Mouse (Mus musculus) CH12.LX (cell line): ENCODE data around the gene H2-Aa. TPM values are rescaled to one million over a fixed set of nuclear protein-coding genes. Genes with fewer than 3 reads are reported as not detected.

Experiments
- DNase-seq: peaks from one replicate; pipeline ENCODE4 v3.0.0-alpha.2; 2013; ENCODE audit errors: extremely low read depth
- H3K27ac ChIP-seq: 2 replicates; pipeline ENCODE4 v1.5.1; 2012; ENCODE audit warnings: low read depth, mild to moderate bottlenecking, control low read depth, moderate library complexity; ENCODE audit not compliant: insufficient read depth
- H3K27me3 ChIP-seq: replicated peaks from 2 replicates; pipeline ENCODE3; 2012; ENCODE audit warnings: inconsistent platforms
- H3K36me3 ChIP-seq, 2 experiments: replicated peaks in 1 of 2; 2 replicates each; pipeline versions ENCODE3 to v1.6.1; 2012; ENCODE audit warnings: inconsistent platforms in 1 of 2, low read length in 1 of 2, mild to moderate bottlenecking in 1 of 2, mixed read lengths in 1 of 2, moderate library complexity in 1 of 2; ENCODE audit not compliant: control insufficient read depth in 1 of 2, insufficient read depth in 1 of 2
- H3K4me1 ChIP-seq, 2 experiments: 2 replicates each; pipeline ENCODE4 v1.6.1; 2012; ENCODE audit warnings: inconsistent platforms in 1 of 2, moderate library complexity in 1 of 2; ENCODE audit not compliant: insufficient read depth in 2 of 2, control insufficient read depth in 1 of 2
- H3K4me2 ChIP-seq: 2 replicates; pipeline ENCODE4 v1.6.1; 2012; ENCODE audit warnings: low read depth, mild to moderate bottlenecking, control low read depth; ENCODE audit not compliant: poor library complexity, insufficient read depth, severe bottlenecking
- H3K4me3 ChIP-seq, 3 experiments: fragments of 150-350 bp in 1 of 3; sonication (generic) in 1 of 3; replicated peaks in 1 of 3; 2 replicates each; pipeline versions ENCODE3 to v1.5.1; 2011 to 2012; ENCODE audit warnings: low read depth in 2 of 3, low read length in 2 of 3, mild to moderate bottlenecking in 2 of 3, moderate library complexity in 2 of 3, control low read depth in 1 of 3, improper control_type of control experiment in 1 of 3, inconsistent platforms in 1 of 3, mixed read lengths in 1 of 3; ENCODE audit not compliant: poor library complexity in 1 of 3
- H3K79me2 ChIP-seq: replicated peaks from 2 replicates; pipeline ENCODE4 v1.6.1; 2012; ENCODE audit warnings: mild to moderate bottlenecking, moderate library complexity; ENCODE audit not compliant: control insufficient read depth, poor library complexity, insufficient read depth, severe bottlenecking; ENCODE audit errors: extremely low read depth
- H3K9ac ChIP-seq: 2 replicates; pipeline ENCODE4 v1.6.1; 2012; ENCODE audit warnings: low read depth, mild to moderate bottlenecking, control low read depth, moderate library complexity; ENCODE audit not compliant: insufficient read depth
- H3K9me3 ChIP-seq: replicated peaks from 2 replicates; pipeline ENCODE3; 2012; ENCODE audit warnings: low read length, inconsistent platforms, mixed read lengths
- BHLHE40 ChIP-seq: IDR thresholded peaks from 2 replicates; pipeline ENCODE4 v1.6.1; 2011; ENCODE audit warnings: mild to moderate bottlenecking, low read depth, low read length, improper control_type of control experiment
- CHD1 ChIP-seq: IDR thresholded peaks from 2 replicates; pipeline ENCODE4 v1.6.1; 2012; ENCODE audit warnings: low read depth, low read length, improper control_type of control experiment, inconsistent platforms
- CHD2 ChIP-seq: IDR thresholded peaks from 2 replicates; pipeline ENCODE4 v1.6.1; 2011; ENCODE audit warnings: low read length, improper control_type of control experiment
- CTCF ChIP-seq, 2 experiments: IDR thresholded peaks in 1 of 2; conservative IDR thresholded peaks in 1 of 2; 2 replicates each; pipeline ENCODE4 v1.5.1; 2011 to 2012; ENCODE audit warnings: low read depth in 2 of 2, low read length in 2 of 2, improper control_type of control experiment in 1 of 2, inconsistent platforms in 1 of 2, mild to moderate bottlenecking in 1 of 2, moderate library complexity in 1 of 2
- E2F4 ChIP-seq: IDR thresholded peaks from 2 replicates; pipeline ENCODE4 v1.6.1; 2011; ENCODE audit warnings: low read depth, low read length, improper control_type of control experiment; ENCODE audit not compliant: insufficient replicate concordance
- ELF1 ChIP-seq: IDR thresholded peaks from 2 replicates; pipeline ENCODE4 v1.6.1; 2014; ENCODE audit warnings: low read depth, mild to moderate bottlenecking, inconsistent platforms, low read length, improper control_type of control experiment
- EP300 ChIP-seq: IDR thresholded peaks from 2 replicates; pipeline ENCODE4 v1.6.1; 2011; ENCODE audit warnings: low read length, improper control_type of control experiment
- ETS1 ChIP-seq: conservative IDR thresholded peaks from 2 replicates; pipeline ENCODE4 v1.6.1; 2012; ENCODE audit warnings: low read depth, mild to moderate bottlenecking, inconsistent platforms, low read length, improper control_type of control experiment, moderate library complexity
- GABPA ChIP-seq: IDR thresholded peaks from 2 replicates; pipeline ENCODE4 v1.6.1; 2012; ENCODE audit warnings: low read depth, low read length, improper control_type of control experiment, inconsistent platforms; ENCODE audit not compliant: insufficient replicate concordance
- HCFC1 ChIP-seq: IDR thresholded peaks from 2 replicates; pipeline ENCODE4 v1.6.1; 2012; ENCODE audit warnings: low read depth, mild to moderate bottlenecking, inconsistent platforms, low read length, improper control_type of control experiment
- IRF4 ChIP-seq: IDR thresholded peaks from 2 replicates; pipeline ENCODE4 v1.6.1; 2014; ENCODE audit warnings: low read depth, mild to moderate bottlenecking, inconsistent platforms, low read length, improper control_type of control experiment
- JUN ChIP-seq: IDR thresholded peaks from 2 replicates; pipeline ENCODE4 v1.6.1; 2011; ENCODE audit warnings: low read depth, mild to moderate bottlenecking, low read length, improper control_type of control experiment, moderate library complexity; ENCODE audit not compliant: insufficient read depth
- JUND ChIP-seq: conservative IDR thresholded peaks from 2 replicates; pipeline ENCODE4 v1.6.1; 2011; ENCODE audit warnings: low read depth, low read length, improper control_type of control experiment
- KAT2A ChIP-seq: IDR thresholded peaks from 2 replicates; pipeline ENCODE4 v1.6.1; 2012; ENCODE audit warnings: low read length, improper control_type of control experiment, inconsistent platforms; ENCODE audit not compliant: insufficient replicate concordance
- MAFK ChIP-seq: IDR thresholded peaks from 2 replicates; pipeline ENCODE4 v1.6.1; 2011; ENCODE audit warnings: low read length, improper control_type of control experiment; ENCODE audit not compliant: insufficient replicate concordance
- MAX ChIP-seq: IDR thresholded peaks from 2 replicates; pipeline ENCODE4 v1.6.1; 2011; ENCODE audit warnings: low read length, improper control_type of control experiment
- MAZ ChIP-seq: IDR thresholded peaks from 2 replicates; pipeline ENCODE4 v1.6.1; 2012; ENCODE audit warnings: low read depth, mild to moderate bottlenecking, inconsistent platforms, low read length, improper control_type of control experiment, moderate library complexity
- MEF2A ChIP-seq: IDR thresholded peaks from 2 replicates; pipeline ENCODE4 v1.6.1; 2014; ENCODE audit warnings: low read depth, mild to moderate bottlenecking, inconsistent platforms, low read length, improper control_type of control experiment, borderline replicate concordance
- MXI1 ChIP-seq: IDR thresholded peaks from 2 replicates; pipeline ENCODE4 v1.6.1; 2011; ENCODE audit warnings: mild to moderate bottlenecking, low read depth, low read length, improper control_type of control experiment
- MYC ChIP-seq: IDR thresholded peaks from 2 replicates; pipeline ENCODE4 v1.6.1; 2011; ENCODE audit warnings: low read depth, mild to moderate bottlenecking, improper control_type of control experiment, low read length
- NELFE ChIP-seq: IDR thresholded peaks from 2 replicates; pipeline ENCODE4 v1.6.1; 2011; ENCODE audit warnings: low read depth, low read length, improper control_type of control experiment
- NRF1 ChIP-seq: IDR thresholded peaks from 2 replicates; pipeline ENCODE4 v1.6.1; 2014; ENCODE audit warnings: low read depth, mild to moderate bottlenecking, inconsistent platforms, low read length, improper control_type of control experiment, moderate library complexity
- PAX5 ChIP-seq: IDR thresholded peaks from 2 replicates; pipeline ENCODE4 v1.6.1; 2012; ENCODE audit warnings: low read length, inconsistent platforms, mixed read lengths
- POLR2A ChIP-seq: IDR thresholded peaks from 2 replicates; pipeline ENCODE4 v1.6.1; 2011; ENCODE audit warnings: low read depth, mild to moderate bottlenecking, improper control_type of control experiment, low read length
- POLR2AphosphoS2 ChIP-seq: IDR thresholded peaks from 2 replicates; pipeline ENCODE4 v1.6.1; 2011; ENCODE audit warnings: low read depth, low read length, improper control_type of control experiment
- RAD21 ChIP-seq: IDR thresholded peaks from 2 replicates; pipeline ENCODE4 v1.6.1; 2011; ENCODE audit warnings: low read depth, mild to moderate bottlenecking, low read length, improper control_type of control experiment, moderate library complexity
- RCOR1 ChIP-seq: conservative IDR thresholded peaks from 2 replicates; pipeline ENCODE4 v1.6.1; 2012; ENCODE audit warnings: low read depth, mild to moderate bottlenecking, inconsistent platforms, low read length, improper control_type of control experiment
- SIN3A ChIP-seq: IDR thresholded peaks from 2 replicates; pipeline ENCODE4 v1.6.1; 2012; ENCODE audit warnings: low read length, improper control_type of control experiment, inconsistent platforms
- SMC3 ChIP-seq: IDR thresholded peaks from 2 replicates; pipeline ENCODE4 v1.6.1; 2011; ENCODE audit warnings: low read depth, low read length, improper control_type of control experiment
- TBP ChIP-seq: conservative IDR thresholded peaks from 2 replicates; pipeline ENCODE4 v1.6.1; 2011; ENCODE audit warnings: low read depth, low read length, improper control_type of control experiment
- TCF12 ChIP-seq: IDR thresholded peaks from 2 replicates; pipeline ENCODE4 v1.6.1; 2014; ENCODE audit warnings: low read depth, mild to moderate bottlenecking, inconsistent platforms, low read length, improper control_type of control experiment
- UBTF ChIP-seq: IDR thresholded peaks from 2 replicates; pipeline ENCODE4 v1.6.1; 2012; ENCODE audit warnings: low read depth, mild to moderate bottlenecking, inconsistent platforms, low read length, improper control_type of control experiment, moderate library complexity
- USF1 ChIP-seq: IDR thresholded peaks from 2 replicates; pipeline ENCODE4 v1.6.1; 2014; ENCODE audit warnings: low read depth, mild to moderate bottlenecking, inconsistent platforms, low read length, improper control_type of control experiment
- USF2 ChIP-seq: conservative IDR thresholded peaks from 2 replicates; pipeline ENCODE4 v1.6.1; 2011; ENCODE audit warnings: low read depth, low read length, improper control_type of control experiment
- ZC3H11A ChIP-seq: IDR thresholded peaks from 2 replicates; pipeline ENCODE4 v1.6.1; 2012; ENCODE audit warnings: low read depth, mild to moderate bottlenecking, inconsistent platforms, low read length, improper control_type of control experiment
- ZKSCAN1 ChIP-seq: IDR thresholded peaks from 2 replicates; pipeline ENCODE4 v1.6.1; 2012; ENCODE audit warnings: low read depth, inconsistent platforms, low read length, improper control_type of control experiment, borderline replicate concordance
- ZMIZ1 ChIP-seq: IDR thresholded peaks from 2 replicates; pipeline ENCODE4 v1.6.1; 2012; ENCODE audit warnings: low read depth, mild to moderate bottlenecking, inconsistent platforms, low read length, improper control_type of control experiment
- ZNF384 ChIP-seq: IDR thresholded peaks from 2 replicates; pipeline ENCODE4 v1.6.1; 2012; ENCODE audit warnings: low read depth, low read length, improper control_type of control experiment, inconsistent platforms
- dilution Hi-C: fragments of 300-500 bp; cut with MboI; formaldehyde crosslinking; loops from 2 replicates; pipeline ENCODE4 v1.14.3; 2020; ENCODE audit warnings: low sequenced_read_pairs; ENCODE audit not compliant: extremely low pct_unique_long_range_greater_than_20kb, extremely low pct_ligation_motif_present
- in situ Hi-C: fragments of 300-500 bp; cut with MboI; formaldehyde crosslinking; loops from 3 replicates; pipeline ENCODE4 v1.14.3; 2019; ENCODE audit warnings: low sequenced_read_pairs, low pct_ligation_motif_present, low pct_unique_long_range_greater_than_20kb, mixed read lengths
- polyA plus RNA-seq: library from polyadenylated mRNA; unstranded; fragments of >175 nt; gene quantifications from 2 replicates; pipeline ENCODE4 v1.2.1, GENCODE M21; 2012; ENCODE audit warnings: low read depth; ENCODE audit not compliant: insufficient read length
- total RNA-seq, 2 experiments: library from RNA; depleted of rRNA; stranded (reverse); fragments of 300-350 nt in 1 of 2; fragments of >200 nt in 1 of 2; gene quantifications; 2 replicates each; pipeline ENCODE4 v1.2.3; 2012 to 2014

H2-Aa gene
- total and polyA plus RNA-seq, 3 experiments: 385 to 958 (median 488) TPM

GRCm38 (mm10) chr17:34295891-34296794 is 8.5 kb upstream of the H2-Aa start:
- Histone ChIP-seq H3K27ac (peak overlapping the region; percentile 96), H3K9ac (peak overlapping the region; percentile 96), H3K79me2 (peaks cover 15% of the 10 kb centered on the region), H3K4me2 (peak overlapping the region; percentile 78), H3K36me3 (peaks cover 4 to 17% of the 10 kb centered on the region in 2 experiments), H3K9me3 (peaks cover 7% of the 10 kb centered on the region), H3K4me3 (peak overlapping the region; percentile 60 to 92 (median 72)), H3K4me1 (peaks cover 18 to 41% of the 10 kb centered on the region in 2 experiments), H3K27me3 (no peaks in the 10 kb centered on the region)
- DNase-seq: peak; percentile 93
- dilution Hi-C loops: no loop called here
- in situ Hi-C loops: no loop called here
- TF ChIP-seq ELF1: no peak
- TF ChIP-seq E2F4: no peak
- TF ChIP-seq ZMIZ1: no peak
- peak; percentile 57 for TF ChIP-seq MAX
- TF ChIP-seq SMC3: no peak
- no peak for TF ChIP-seq CTCF (conservative IDR thresholded peaks at IDR 0.05 in 1 of 2, IDR thresholded peaks at IDR 0.05 in 1 of 2; ENCODE audit: low read depth in 2 of 2, low read length in 2 of 2)
- 0 out of 2 replicates have a peak, but pooled peaks have one; percentile 6 for TF ChIP-seq JUN
- TF ChIP-seq MEF2A: peak; percentile 63; the same call in 1 of the 2 replicates
- no peak; the same call in 1 of the 2 replicates for TF ChIP-seq BHLHE40
- TF ChIP-seq MAFK: peak; percentile 70; the same call in 1 of the 2 replicates
- peak; percentile 57 for TF ChIP-seq JUND
- TF ChIP-seq POLR2AphosphoS2: no peak
- TF ChIP-seq MYC: peak; percentile 56; the same call in 1 of the 2 replicates
- TF ChIP-seq UBTF: no peak
- TF ChIP-seq USF1: no peak
- no peak; the same call in 1 of the 2 replicates for TF ChIP-seq ZKSCAN1
- TF ChIP-seq USF2: no peak
- TF ChIP-seq POLR2A: peak; percentile 67
- TF ChIP-seq TCF12: no peak
- no peak for TF ChIP-seq MAZ
- no peak for TF ChIP-seq ZC3H11A
- peak; percentile 67 for TF ChIP-seq ETS1
- TF ChIP-seq SIN3A: no peak
- no peak for TF ChIP-seq RCOR1
- TF ChIP-seq HCFC1: peak; percentile 9; the same call in 1 of the 2 replicates
- no peak for TF ChIP-seq KAT2A
- no peak for TF ChIP-seq GABPA
- TF ChIP-seq IRF4: no peak; the same call in 1 of the 2 replicates
- no peak for TF ChIP-seq RAD21
- no peak for TF ChIP-seq NRF1
- no peak for TF ChIP-seq PAX5
- peak; percentile 98 for TF ChIP-seq CHD2
- TF ChIP-seq MXI1: peak; percentile 8; the same call in 1 of the 2 replicates
- peak; percentile 99 for TF ChIP-seq ZNF384
- TF ChIP-seq NELFE: peak; percentile 61; the same call in 1 of the 2 replicates
- peak; percentile 57; the same call in 1 of the 2 replicates for TF ChIP-seq EP300
- TF ChIP-seq CHD1: no peak
- TF ChIP-seq TBP: 0 out of 2 replicates have a peak, but pooled peaks have one; percentile 61
